Mouse (Mus musculus) cerebellum, adult 2 months (tissue): Measurements from ENCODE around the gene Slit1.

Experiments used
- CTCF ChIP-seq: fragments of 200-500 bp; IDR thresholded peaks from 2 replicates; pipeline ENCODE4 v1.5.1; 2011; ENCODE audit warnings: low read depth, mild to moderate bottlenecking, control low read depth, low read length, moderate library complexity, borderline replicate concordance; ENCODE audit not compliant: insufficient read depth
- POLR2A ChIP-seq: fragments of 200-500 bp; IDR thresholded peaks from 2 replicates; pipeline ENCODE4 v1.6.1; 2011; ENCODE audit warnings: low read length, control low read depth, borderline replicate concordance; ENCODE audit not compliant: insufficient read depth

DNA sequence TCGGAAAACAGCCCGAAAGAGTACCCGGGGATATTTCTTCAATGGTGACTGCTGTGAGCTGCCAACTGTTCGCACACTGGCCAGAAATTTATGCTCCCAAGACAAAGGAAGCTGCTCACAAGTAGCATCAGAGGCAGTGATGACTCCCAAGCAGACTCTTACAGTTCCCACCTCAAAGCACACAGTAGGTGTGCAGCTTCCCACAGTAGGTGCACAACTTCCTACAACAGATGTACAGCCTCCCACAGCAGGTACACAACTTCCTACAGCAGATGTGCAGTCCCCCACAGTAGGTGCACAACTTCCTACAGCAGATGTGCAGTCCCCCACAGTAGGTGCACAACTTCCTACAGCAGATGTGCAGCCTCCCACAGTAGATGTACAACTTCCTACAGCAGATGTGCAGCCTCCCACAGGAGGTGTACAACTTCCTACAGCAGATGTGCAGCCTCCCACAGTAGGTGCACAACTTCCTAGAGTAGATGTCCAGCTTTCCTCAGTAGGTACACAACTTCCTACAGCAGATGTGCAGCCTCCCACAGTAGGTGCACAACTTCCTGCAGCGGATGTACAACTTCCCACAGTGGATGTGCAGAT lies 160.4 kb downstream of the Slit1 start:
- TF ChIP-seq CTCF = no peak
- TF ChIP-seq POLR2A = no peak
